Mouse (Mus musculus): ENCODE measurements around the gene Gm11562. TPM values are rescaled to one million over a fixed set of nuclear protein-coding genes. Genes with fewer than 3 reads are reported as not detected.
"Not testable (repeated sequence)": the region's sequence is repeated elsewhere in the genome, so short reads cannot be mapped to it uniquely, and the experiment has no call there.

Gene Gm11562
- polyA plus RNA-seq (2015; fragmentation: Nextera tagmentation; extraction: Ambion mirVana) = not detected in 2 replicates

GRCm38 (mm10) chr11:99620335-99620734 is at the start of gene Gm11562:
TSS of gene Gm11562 (minus strand) at chr11:99620435.
- no peak within 1 kb of the TSS for H3K4me2 ChIP-seq
- no peaks in the 10 kb centered on the region for H3K4me1 ChIP-seq
- no peaks in the 10 kb centered on the region for H3K36me3 ChIP-seq
- no peak for ATAC-seq (ENCODE audit: insufficient read depth, low FRiP score, low read depth)
- H3K9ac ChIP-seq = no peak within 1 kb of the TSS
- WGBS = 73% methylated on average over 2 of the region's 2 CpGs
- no peaks in the 10 kb centered on the region for H3K9me3 ChIP-seq
- no peak within 1 kb of the TSS for H3K27ac ChIP-seq
- no peaks in the 10 kb centered on the region for H3K27me3 ChIP-seq (replicated peaks)
- no peak within 1 kb of the TSS for H3K4me3 ChIP-seq (replicated peaks)

- no peak for ATAC-seq (ENCODE audit: insufficient read depth, low FRiP score, low read depth)
- no peaks in the 10 kb centered on the region for H3K9me3 ChIP-seq
- no peaks in the 10 kb centered on the region for H3K36me3 ChIP-seq
- H3K27me3 ChIP-seq (replicated peaks) = no peaks in the 10 kb centered on the region
- H3K4me2 ChIP-seq = no peak within 1 kb of the TSS
- no peak within 1 kb of the TSS for H3K4me3 ChIP-seq (replicated peaks)
- no peak within 1 kb of the TSS for H3K9ac ChIP-seq
- no peaks in the 10 kb centered on the region for H3K4me1 ChIP-seq
- H3K27ac ChIP-seq = no peak within 1 kb of the TSS
Observed at GRCm38 (mm10) chr11:99665860-99666259, 45.6 kb upstream of the Gm11562 start, which contains the start of gene Krtap4-6. TSS of gene Krtap4-6 (minus strand) at chr11:99665960.

- no peak overlapping the region for H3K27ac ChIP-seq
- ATAC-seq (ENCODE audit: insufficient read depth, low FRiP score, low read depth) = no peak
- WGBS = 79% methylated on average over 10 of the region's 10 CpGs
Observed at GRCm38 (mm10) chr11:99662802-99663201, 42.6 kb upstream of the Gm11562 start.

GRCm38 (mm10) chr11:99659256-99659655 is 39.0 kb upstream of the Gm11562 start:
- H3K9me3 ChIP-seq = no peaks in the 10 kb centered on the region
- no peak overlapping the region for H3K27ac ChIP-seq
- no peak overlapping the region for H3K9ac ChIP-seq
- 79% methylated on average over 4 of the region's 4 CpGs for WGBS
- no peak for ATAC-seq (ENCODE audit: insufficient read depth, low FRiP score, low read depth)
- no peaks in the 10 kb centered on the region for H3K27me3 ChIP-seq (replicated peaks)
- no peaks in the 10 kb centered on the region for H3K36me3 ChIP-seq
- H3K4me2 ChIP-seq = no peak overlapping the region
- H3K4me3 ChIP-seq (replicated peaks) = no peak overlapping the region
- no peaks in the 10 kb centered on the region for H3K4me1 ChIP-seq

More at GRCm38 (mm10) chr11:99662802-99663201, 42.6 kb upstream of the Gm11562 start:
- H3K36me3 ChIP-seq = no peaks in the 10 kb centered on the region
- no peaks in the 10 kb centered on the region for H3K27me3 ChIP-seq (replicated peaks)
- no peak overlapping the region for H3K4me3 ChIP-seq (replicated peaks)
- no peak overlapping the region for H3K4me2 ChIP-seq
- H3K9me3 ChIP-seq = no peaks in the 10 kb centered on the region
- no peak overlapping the region for H3K9ac ChIP-seq
- no peaks in the 10 kb centered on the region for H3K4me1 ChIP-seq

GRCm38 (mm10) chr11:99658467-99659010 is 38.3 kb upstream of the Gm11562 start, which contains the start of gene Gm11563:
TSS of gene Gm11563 (minus strand) at chr11:99658960.
- H3K4me3 ChIP-seq (replicated peaks); H3K27ac ChIP-seq; ATAC-seq (ENCODE audit: insufficient read depth, low FRiP score, low read depth); H3K4me1 ChIP-seq; H3K9me3 ChIP-seq; H3K27me3 ChIP-seq (replicated peaks); H3K36me3 ChIP-seq; H3K4me2 ChIP-seq; H3K9ac ChIP-seq: not testable (repeated sequence)
- WGBS = 69% methylated on average over 10 of the region's 10 CpGs

- WGBS = 42% methylated on average over 5 of the region's 5 CpGs
- Histone ChIP-seq H3K27ac (no peak overlapping the region), H3K27me3 (replicated peaks) (no peaks in the 10 kb centered on the region), H3K4me3 (replicated peaks) (no peak overlapping the region), H3K9me3 (no peaks in the 10 kb centered on the region), H3K36me3 (no peaks in the 10 kb centered on the region), H3K4me2 (no peak overlapping the region), H3K9ac (no peak overlapping the region), H3K4me1 (no peaks in the 10 kb centered on the region)
- no peak for ATAC-seq (ENCODE audit: insufficient read depth, low FRiP score, low read depth)
Observed at GRCm38 (mm10) chr11:99657051-99657450, 36.8 kb upstream of the Gm11562 start.

GRCm38 (mm10) chr11:99650136-99650535 is 29.9 kb upstream of the Gm11562 start, which contains the start of gene Gm11555:
TSS of gene Gm11555 (minus strand) at chr11:99650236.
- Histone ChIP-seq H3K4me3 (replicated peaks) (no peak within 1 kb of the TSS), H3K27me3 (replicated peaks) (no peaks in the 10 kb centered on the region), H3K4me1 (no peaks in the 10 kb centered on the region), H3K9me3 (no peaks in the 10 kb centered on the region), H3K27ac (no peak within 1 kb of the TSS), H3K36me3 (no peaks in the 10 kb centered on the region), H3K9ac (no peak within 1 kb of the TSS), H3K4me2 (no peak within 1 kb of the TSS)
- no peak for ATAC-seq (ENCODE audit: insufficient read depth, low FRiP score, low read depth)
- WGBS = 85% methylated on average over 2 of the region's 2 CpGs

- Histone ChIP-seq H3K27me3 (replicated peaks) (no peaks in the 10 kb centered on the region), H3K36me3 (no peaks in the 10 kb centered on the region), H3K9ac (no peak overlapping the region), H3K4me1 (no peaks in the 10 kb centered on the region), H3K4me3 (replicated peaks) (no peak overlapping the region), H3K4me2 (no peak overlapping the region), H3K9me3 (no peaks in the 10 kb centered on the region), H3K27ac (no peak overlapping the region)
- no peak for ATAC-seq (ENCODE audit: insufficient read depth, low FRiP score, low read depth)
- whole genome bisulfite sequencing = 84% methylated on average over 15 of the region's 15 CpGs
Observed at GRCm38 (mm10) chr11:99646444-99646843, 26.2 kb upstream of the Gm11562 start.

- H3K27ac ChIP-seq = no peak overlapping the region
- H3K9ac ChIP-seq = no peak overlapping the region
- no peaks in the 10 kb centered on the region for H3K9me3 ChIP-seq
- H3K27me3 ChIP-seq (replicated peaks) = no peaks in the 10 kb centered on the region
- H3K4me2 ChIP-seq = no peak overlapping the region
- H3K4me3 ChIP-seq (replicated peaks) = no peak overlapping the region
- WGBS = 74% methylated on average over 3 of the region's 3 CpGs
- no peak for ATAC-seq (ENCODE audit: insufficient read depth, low FRiP score, low read depth)
- H3K4me1 ChIP-seq = no peaks in the 10 kb centered on the region
- no peaks in the 10 kb centered on the region for H3K36me3 ChIP-seq
Observed at GRCm38 (mm10) chr11:99644351-99644750, 24.1 kb upstream of the Gm11562 start.

- H3K27ac ChIP-seq; H3K27me3 ChIP-seq (replicated peaks); H3K4me2 ChIP-seq; H3K4me3 ChIP-seq (replicated peaks); H3K4me1 ChIP-seq; H3K9me3 ChIP-seq; H3K9ac ChIP-seq; ATAC-seq (ENCODE audit: insufficient read depth, low FRiP score, low read depth); H3K36me3 ChIP-seq: not testable (repeated sequence)
- WGBS = 81% methylated on average over 9 of the region's 9 CpGs
Observed at GRCm38 (mm10) chr11:99643635-99644139, 23.5 kb upstream of the Gm11562 start, which contains the start of gene Krtap4-7. TSS of gene Krtap4-7 (minus strand) at chr11:99644089.

- H3K36me3 ChIP-seq = no peaks in the 10 kb centered on the region
- H3K4me2 ChIP-seq = no peak overlapping the region
- WGBS = 32% methylated on average over 1 of the region's 1 CpGs
- H3K9me3 ChIP-seq = no peaks in the 10 kb centered on the region
- no peaks in the 10 kb centered on the region for H3K4me1 ChIP-seq
- H3K27ac ChIP-seq = no peak overlapping the region
- H3K4me3 ChIP-seq (replicated peaks) = no peak overlapping the region
- H3K9ac ChIP-seq = no peak overlapping the region
- no peak for ATAC-seq (ENCODE audit: insufficient read depth, low FRiP score, low read depth)
- no peaks in the 10 kb centered on the region for H3K27me3 ChIP-seq (replicated peaks)
Observed at GRCm38 (mm10) chr11:99640926-99641325, 20.7 kb upstream of the Gm11562 start.

GRCm38 (mm10) chr11:99637086-99637485 is 16.9 kb upstream of the Gm11562 start:
- no peaks in the 10 kb centered on the region for H3K36me3 ChIP-seq
- 74% methylated on average over 1 of the region's 1 CpGs for WGBS
- no peak for ATAC-seq (ENCODE audit: insufficient read depth, low FRiP score, low read depth)

More at GRCm38 (mm10) chr11:99637086-99637485, 16.9 kb upstream of the Gm11562 start:
- H3K9ac ChIP-seq = no peak overlapping the region
- H3K4me2 ChIP-seq = no peak overlapping the region
- no peaks in the 10 kb centered on the region for H3K9me3 ChIP-seq
- no peak overlapping the region for H3K27ac ChIP-seq
- no peak overlapping the region for H3K4me3 ChIP-seq (replicated peaks)
- H3K27me3 ChIP-seq (replicated peaks) = no peaks in the 10 kb centered on the region
- H3K4me1 ChIP-seq = no peaks in the 10 kb centered on the region
